Mouse (Mus musculus): ENCODE data around the gene Cacnb3.

Gene Cacnb3

GRCm38 (mm10) chr15:98636517-98636916, 5.9 kb downstream of the Cacnb3 start:
- no peak for DNase-seq

- no peak for DNase-seq
Measured at GRCm38 (mm10) chr15:98637155-98637554, 6.5 kb downstream of the Cacnb3 start.

- DNase-seq, result peak; percentile 70 to 81
Measured at GRCm38 (mm10) chr15:98640157-98640556, 9.5 kb downstream of the Cacnb3 start.

- no peak for DNase-seq
Measured at GRCm38 (mm10) chr15:98644406-98644805, 13.8 kb downstream of the Cacnb3 start.

- DNase-seq, result no peak
Measured at GRCm38 (mm10) chr15:98645057-98646026, 14.7 kb downstream of the Cacnb3 start.

- DNase-seq, result no peak
Measured at GRCm38 (mm10) chr15:98646737-98647136, 16.1 kb downstream of the Cacnb3 start.

- DNase-seq, result no peak
Measured at GRCm38 (mm10) chr15:98647308-98647707, 16.7 kb downstream of the Cacnb3 start.

- no peak for DNase-seq
Measured at GRCm38 (mm10) chr15:98648071-98648470, 17.4 kb downstream of the Cacnb3 start.

- DNase-seq, result no peak
Measured at GRCm38 (mm10) chr15:98651431-98651830, 20.8 kb downstream of the Cacnb3 start.

GRCm38 (mm10) chr15:98652174-98652573, 21.5 kb downstream of the Cacnb3 start:
- DNase-seq, result no peak

GRCm38 (mm10) chr15:98656982-98657751, 26.5 kb downstream of the Cacnb3 start:
- DNase-seq, result no peak

- no peak for DNase-seq
Measured at GRCm38 (mm10) chr15:98662198-98662566, 31.5 kb downstream of the Cacnb3 start.

- DNase-seq, result peak; percentile 96 to 97
Measured at GRCm38 (mm10) chr15:98662567-98663545, 32.2 kb downstream of the Cacnb3 start, which contains the start of gene Ddx23. Gene Ddx23 (minus strand): TSS chr15:98662894.

GRCm38 (mm10) chr15:98664042-98664907, 33.6 kb downstream of the Cacnb3 start:
- DNase-seq, result no peak

- DNase-seq, result peak in 1 of 2 experiments; percentile 13
Measured at GRCm38 (mm10) chr15:98672592-98672991, 42.0 kb downstream of the Cacnb3 start.

GRCm38 (mm10) chr15:98673732-98674131, 43.1 kb downstream of the Cacnb3 start:
- DNase-seq, result no peak

GRCm38 (mm10) chr15:98674284-98674993, 43.8 kb downstream of the Cacnb3 start:
- no peak for DNase-seq

- DNase-seq, result no peak
Measured at GRCm38 (mm10) chr15:98674994-98675545, 44.4 kb downstream of the Cacnb3 start.

GRCm38 (mm10) chr15:98675634-98676250, 45.1 kb downstream of the Cacnb3 start:
- DNase-seq, result no peak

GRCm38 (mm10) chr15:98676471-98676870, 45.8 kb downstream of the Cacnb3 start:
- no peak for DNase-seq

Measured in lung, adult 18-20 months (tissue).